Mouse (Mus musculus) stomach, embryonic 15.5 days (tissue): ENCODE data around the gene Cfap299. TPM values are rescaled to one million over a fixed set of nuclear protein-coding genes. Genes with fewer than 3 reads are reported as not detected.

ENCODE experiments used
- microRNA counts: library from miRNA; unstranded; fragments of <30 nt; microRNA quantifications from one replicate; lab custom pipeline; 2016
- microRNA-seq: library from miRNA; unstranded; fragments of <30 nt; microRNA quantifications from one replicate; pipeline ENCODE4, GENCODE M21; 2016
- polyA plus RNA-seq: library from polyadenylated mRNA; unstranded; fragments of >200 nt; fragmentation: Nextera tagmentation; extraction: Ambion mirVana; gene quantifications from 2 replicates; pipeline ENCODE4 v1.2.1, GENCODE M21; 2015

The Cfap299 gene
- polyA plus RNA-seq, 1 experiment from 2014 or later, result 0.49 TPM

MicroRNAs encoded within 50 kb of the gene (microRNA counts, 519-probe panel; counts per million panel counts)
- microRNA mmu-miR-703 (lab: Ali Mortazavi, UCI), result not detected

Small RNAs within 50 kb of the gene (microRNA-seq; reads per million reads assigned to microRNA genes)
- gene Mir703, result not detected

Other genes with a start within 250 kb of the Cfap299 start
- 0.10 TPM in 2 replicates for gene Prdm8, start 162.1 kb upstream of the Cfap299 start, polyA plus RNA-seq
- 1.2 and 1.6 TPM in 2 replicates for gene Fgf5, start 75.1 kb upstream of the Cfap299 start, polyA plus RNA-seq
- not detected in 2 replicates for gene Gm11111, start 223.4 kb downstream of the Cfap299 start, polyA plus RNA-seq